Mouse (Mus musculus): ENCODE results near the gene Upf1. TPM values are rescaled to one million over a fixed set of nuclear protein-coding genes. Genes with fewer than 3 reads are reported as not detected.

Gene Upf1
- polyA plus RNA-seq, 1 experiment, result 47.2 TPM

DNA sequence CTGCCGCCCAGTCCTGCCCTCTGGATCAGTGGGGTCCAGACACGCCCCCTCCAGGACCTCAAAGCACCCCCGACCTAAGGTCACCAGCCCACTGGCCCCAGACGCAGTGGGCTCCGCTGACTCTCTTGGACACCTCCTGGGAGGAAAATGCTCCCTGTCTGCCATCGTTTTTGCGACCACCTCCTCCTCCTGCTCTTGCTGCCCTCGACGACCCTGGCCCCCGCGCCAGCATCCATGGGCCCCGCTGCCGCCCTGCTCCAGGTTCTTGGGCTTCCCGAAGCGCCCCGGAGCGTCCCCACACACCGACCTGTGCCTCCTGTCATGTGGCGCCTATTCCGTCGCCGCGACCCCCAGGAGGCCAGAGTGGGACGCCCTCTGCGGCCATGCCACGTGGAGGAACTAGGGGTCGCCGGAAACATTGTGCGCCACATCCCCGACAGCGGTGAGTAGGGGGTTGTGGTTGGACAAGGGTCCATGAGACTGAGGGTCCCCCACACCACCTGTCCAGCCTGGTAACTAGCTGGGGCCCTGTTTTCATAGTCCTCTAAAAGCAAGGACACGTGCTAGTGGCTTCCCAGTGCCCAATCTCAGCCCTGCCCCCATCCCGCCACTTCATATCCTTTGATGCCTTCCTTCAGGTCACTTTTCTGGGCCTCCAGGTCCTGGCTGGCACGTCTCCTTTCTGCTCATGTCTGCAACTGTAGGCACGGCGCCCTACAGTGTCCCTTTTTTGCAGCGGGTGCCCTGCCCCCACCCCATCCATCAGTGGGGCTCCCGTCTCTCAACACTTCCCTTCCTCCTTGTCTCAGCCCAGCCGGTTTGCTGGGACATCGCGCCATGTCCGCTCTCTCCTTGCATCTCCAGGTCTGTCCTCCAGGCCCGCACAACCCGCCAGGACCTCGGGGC lies 23.0 kb downstream of the Upf1 start:
- Histone ChIP-seq H3ac (ENCODE audit: control insufficient read depth, insufficient read length, low read depth) (no peak overlapping the region), H3K27me3 (ENCODE audit: control insufficient read depth, insufficient read depth, insufficient read length) (no peaks in the 10 kb centered on the region), H3K79me2 (ENCODE audit: control insufficient read depth, insufficient read depth) (no peaks in the 10 kb centered on the region), H3K4me3 (ENCODE audit: insufficient read depth, poor library complexity, severe bottlenecking) (no peak overlapping the region), H3K79me3 (ENCODE audit: low read depth) (no peaks in the 10 kb centered on the region), H3K36me3 (ENCODE audit: control insufficient read depth, insufficient read depth) (peaks cover 43% of the 10 kb centered on the region)
- no peak for TF ChIP-seq CEBPB (IDR thresholded peaks at IDR 0.05; ENCODE audit: low read depth)
- no peak for TF ChIP-seq MYOD1 (IDR thresholded peaks at IDR 0.05; ENCODE audit: control insufficient read depth, insufficient read length, low read depth)
- no peak for TF ChIP-seq FOSL1 (IDR thresholded peaks at IDR 0.05; ENCODE audit: insufficient read depth, low read length, poor library complexity, severe bottlenecking)
- no peak for TF ChIP-seq USF1 (IDR thresholded peaks at IDR 0.05; ENCODE audit: low read depth)
- TF ChIP-seq MYOG (IDR thresholded peaks at IDR 0.05; ENCODE audit: control insufficient read depth, extremely low read depth, insufficient read length), result no peak
- no peak for TF ChIP-seq CTCF (IDR thresholded peaks at IDR 0.05; ENCODE audit: control insufficient read depth, insufficient read depth, insufficient read length)
- TF ChIP-seq MAX (IDR thresholded peaks at IDR 0.05), result no peak

DNA sequence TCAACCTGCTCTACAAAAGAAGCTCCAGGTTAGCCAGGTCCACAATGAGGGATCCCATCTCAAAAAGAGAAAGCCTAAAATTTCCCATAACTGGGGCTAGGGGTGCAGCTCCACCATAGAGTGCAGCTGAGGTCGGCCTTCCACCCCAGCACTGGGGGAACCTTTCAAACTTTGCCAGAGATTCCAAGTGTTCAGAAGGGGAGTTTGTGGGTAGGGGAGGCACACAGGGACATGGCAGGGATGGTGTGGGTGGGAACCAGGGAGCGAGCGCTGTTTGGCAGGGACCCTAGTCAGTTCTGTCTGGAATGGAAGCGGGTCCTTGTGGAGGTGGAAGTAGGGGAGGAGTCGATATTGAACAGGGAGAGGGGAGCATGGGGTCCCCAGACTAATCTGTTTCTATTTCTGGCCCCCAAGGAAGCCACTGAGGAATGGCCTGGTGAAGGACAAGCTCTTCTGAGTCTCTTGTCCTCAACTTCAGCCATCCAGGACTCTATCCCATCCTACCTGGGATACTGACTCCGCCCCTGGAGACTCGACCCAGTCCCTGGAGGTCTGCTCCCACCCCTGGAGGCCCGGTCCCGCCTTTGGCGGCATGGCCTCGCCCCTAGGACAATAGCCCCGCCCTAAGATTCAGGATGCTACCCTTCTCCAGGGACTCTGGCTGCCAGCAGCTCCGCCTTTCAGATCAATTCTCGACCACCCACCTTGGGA lies 23.8 kb downstream of the Upf1 start, which contains the start of gene Gdf1:
Gene Gdf1 (plus strand): TSS at position 694 of the 711 bp plus-strand sequence.
- no peak for TF ChIP-seq MYOD1 (IDR thresholded peaks at IDR 0.05; ENCODE audit: control insufficient read depth, insufficient read length, low read depth)
- TF ChIP-seq MAX (IDR thresholded peaks at IDR 0.05), result no peak
- TF ChIP-seq MYOG (IDR thresholded peaks at IDR 0.05; ENCODE audit: control insufficient read depth, extremely low read depth, insufficient read length), result no peak
- no peak for TF ChIP-seq CEBPB (IDR thresholded peaks at IDR 0.05; ENCODE audit: low read depth)
- TF ChIP-seq FOSL1 (IDR thresholded peaks at IDR 0.05; ENCODE audit: insufficient read depth, low read length, poor library complexity, severe bottlenecking), result no peak
- no peak for TF ChIP-seq CTCF (IDR thresholded peaks at IDR 0.05; ENCODE audit: control insufficient read depth, insufficient read depth, insufficient read length)
- TF ChIP-seq USF1 (IDR thresholded peaks at IDR 0.05; ENCODE audit: low read depth), result no peak
- no peak within 1 kb of the TSS for H3K4me3 ChIP-seq (ENCODE audit: insufficient read depth, poor library complexity, severe bottlenecking)
- H3K79me3 ChIP-seq (ENCODE audit: low read depth), result no peaks in the 10 kb centered on the region
- peaks cover 35% of the 10 kb centered on the region for H3K36me3 ChIP-seq (ENCODE audit: control insufficient read depth, insufficient read depth)
- H3K79me2 ChIP-seq (ENCODE audit: control insufficient read depth, insufficient read depth), result no peaks in the 10 kb centered on the region
- no peaks in the 10 kb centered on the region for H3K27me3 ChIP-seq (ENCODE audit: control insufficient read depth, insufficient read depth, insufficient read length)
- no peak within 1 kb of the TSS for H3ac ChIP-seq (ENCODE audit: control insufficient read depth, insufficient read length, low read depth)

DNA sequence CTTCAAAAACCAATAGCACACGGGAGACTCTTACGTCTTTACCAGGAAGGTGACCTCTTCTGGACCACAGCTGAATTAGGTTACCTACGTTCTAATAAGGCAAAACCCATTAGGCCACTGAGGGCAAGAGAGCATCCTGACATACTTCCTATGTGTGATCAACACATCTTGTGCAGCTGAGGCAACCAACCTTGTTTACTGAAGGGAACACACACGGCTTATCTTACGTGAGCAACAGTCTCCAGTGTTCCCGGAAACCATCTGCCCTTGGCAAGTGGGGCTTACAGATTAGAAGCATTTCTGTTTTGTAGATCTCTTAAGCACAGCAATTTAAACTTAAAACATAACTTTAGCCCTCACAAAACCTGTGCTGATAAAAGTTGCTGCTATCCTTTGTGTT lies 25.6 kb downstream of the Upf1 start:
- H3K4me3 ChIP-seq (ENCODE audit: insufficient read depth, poor library complexity, severe bottlenecking), result no peak overlapping the region
- H3K36me3 ChIP-seq (ENCODE audit: control insufficient read depth, insufficient read depth), result peaks cover 17% of the 10 kb centered on the region
- H3K79me3 ChIP-seq (ENCODE audit: low read depth), result no peaks in the 10 kb centered on the region
- TF ChIP-seq MYOG (IDR thresholded peaks at IDR 0.05; ENCODE audit: control insufficient read depth, extremely low read depth, insufficient read length), result no peak
- TF ChIP-seq MAX (IDR thresholded peaks at IDR 0.05), result no peak
- TF ChIP-seq FOSL1 (IDR thresholded peaks at IDR 0.05; ENCODE audit: insufficient read depth, low read length, poor library complexity, severe bottlenecking), result no peak
- TF ChIP-seq USF1 (IDR thresholded peaks at IDR 0.05; ENCODE audit: low read depth), result no peak
- TF ChIP-seq MYOD1 (IDR thresholded peaks at IDR 0.05; ENCODE audit: control insufficient read depth, insufficient read length, low read depth), result no peak
- no peak for TF ChIP-seq CTCF (IDR thresholded peaks at IDR 0.05; ENCODE audit: control insufficient read depth, insufficient read depth, insufficient read length)
- no peak for TF ChIP-seq CEBPB (IDR thresholded peaks at IDR 0.05; ENCODE audit: low read depth)
- no peaks in the 10 kb centered on the region for H3K79me2 ChIP-seq (ENCODE audit: control insufficient read depth, insufficient read depth)
- H3ac ChIP-seq (ENCODE audit: control insufficient read depth, insufficient read length, low read depth), result no peak overlapping the region
- H3K27me3 ChIP-seq (ENCODE audit: control insufficient read depth, insufficient read depth, insufficient read length), result no peaks in the 10 kb centered on the region

DNA sequence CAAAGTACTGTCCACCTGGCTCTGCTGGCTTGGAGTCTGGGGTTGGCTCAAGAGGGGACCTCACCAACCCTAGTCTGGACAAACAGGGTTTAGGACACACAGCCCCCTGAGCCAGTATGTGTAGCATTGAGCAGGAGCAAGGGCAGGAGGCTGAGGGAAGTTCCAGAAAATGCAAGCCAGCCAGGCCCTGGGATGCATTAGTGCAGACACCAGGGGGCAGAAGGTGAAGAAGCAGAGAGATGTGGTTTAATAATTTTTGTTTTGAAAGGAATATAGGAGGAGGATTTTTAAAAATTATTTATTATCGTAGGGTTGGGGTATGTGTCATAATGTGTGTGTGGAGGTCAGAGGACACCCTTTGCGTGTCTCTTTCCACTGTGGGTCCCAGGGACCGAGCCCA lies 29.4 kb downstream of the Upf1 start:
- Histone ChIP-seq H3K79me3 (ENCODE audit: low read depth) (no peaks in the 10 kb centered on the region), H3K36me3 (ENCODE audit: control insufficient read depth, insufficient read depth) (no peaks in the 10 kb centered on the region), H3ac (ENCODE audit: control insufficient read depth, insufficient read length, low read depth) (no peak overlapping the region), H3K79me2 (ENCODE audit: control insufficient read depth, insufficient read depth) (no peaks in the 10 kb centered on the region), H3K27me3 (ENCODE audit: control insufficient read depth, insufficient read depth, insufficient read length) (no peaks in the 10 kb centered on the region), H3K4me3 (ENCODE audit: insufficient read depth, poor library complexity, severe bottlenecking) (no peak overlapping the region)
- TF ChIP-seq FOSL1 (IDR thresholded peaks at IDR 0.05; ENCODE audit: insufficient read depth, low read length, poor library complexity, severe bottlenecking) (no peak), MAX (IDR thresholded peaks at IDR 0.05) (no peak), USF1 (IDR thresholded peaks at IDR 0.05; ENCODE audit: low read depth) (no peak)

DNA sequence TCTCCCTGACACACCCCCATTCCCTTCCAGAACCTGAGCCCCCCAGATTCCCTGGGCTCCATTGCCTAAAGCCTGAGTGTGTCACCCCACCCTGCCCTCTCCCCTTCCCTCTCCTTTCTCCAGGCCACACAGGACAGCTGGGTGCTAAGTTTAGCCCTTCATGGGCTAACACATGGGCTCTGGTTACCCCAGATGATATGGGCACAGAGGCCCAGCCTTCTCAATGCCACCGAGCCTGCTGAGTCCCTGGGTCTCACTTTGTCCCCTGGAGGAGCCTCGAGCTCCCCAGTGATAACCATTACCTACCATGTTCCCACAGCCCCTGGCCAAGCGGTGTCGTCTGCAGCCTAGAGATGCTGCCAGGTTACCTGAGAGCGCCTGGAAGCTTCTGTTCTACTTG lies 35.2 kb downstream of the Upf1 start:
- Histone ChIP-seq H3ac (ENCODE audit: control insufficient read depth, insufficient read length, low read depth) (no peak overlapping the region), H3K79me2 (ENCODE audit: control insufficient read depth, insufficient read depth) (no peaks in the 10 kb centered on the region), H3K36me3 (ENCODE audit: control insufficient read depth, insufficient read depth) (peaks cover 5% of the 10 kb centered on the region), H3K79me3 (ENCODE audit: low read depth) (no peaks in the 10 kb centered on the region), H3K27me3 (ENCODE audit: control insufficient read depth, insufficient read depth, insufficient read length) (no peaks in the 10 kb centered on the region), H3K4me3 (ENCODE audit: insufficient read depth, poor library complexity, severe bottlenecking) (no peak overlapping the region)
- TF ChIP-seq CTCF (IDR thresholded peaks at IDR 0.05; ENCODE audit: control insufficient read depth, insufficient read depth, insufficient read length) (no peak), MYOD1 (IDR thresholded peaks at IDR 0.05; ENCODE audit: control insufficient read depth, insufficient read length, low read depth) (no peak), FOSL1 (IDR thresholded peaks at IDR 0.05; ENCODE audit: insufficient read depth, low read length, poor library complexity, severe bottlenecking) (no peak), MAX (IDR thresholded peaks at IDR 0.05) (no peak), CEBPB (IDR thresholded peaks at IDR 0.05; ENCODE audit: low read depth) (no peak), USF1 (IDR thresholded peaks at IDR 0.05; ENCODE audit: low read depth) (no peak), MYOG (IDR thresholded peaks at IDR 0.05; ENCODE audit: control insufficient read depth, extremely low read depth, insufficient read length) (no peak)

Measured in C2C12 (cell line).